Mouse (Mus musculus): ENCODE measurements around the gene 1700008O03Rik. TPM values are rescaled to one million over a fixed set of nuclear protein-coding genes. Genes with fewer than 3 reads are reported as not detected.

The 1700008O03Rik gene
- polyA plus RNA-seq (2015; fragmentation: Illumina TruSeq; extraction: RNeasy Lipid Tissue Mini Kit (QIAGEN cat#74804); ENCODE audit: insufficient read depth, low read depth, low replicate concordance) = not detected

GRCm38 (mm10) chr7:44385720-44386119 is at the start of gene 1700008O03Rik:
Gene 1700008O03Rik (minus strand): TSS chr7:44385820.

GRCm38 (mm10) chr7:44428968-44429521 is 43.4 kb upstream of the 1700008O03Rik start, which contains the start of gene Lrrc4b:
Gene Lrrc4b (plus strand): TSS chr7:44429018.

GRCm38 (mm10) chr7:44383980-44384715 is 1.5 kb downstream of the 1700008O03Rik start, which contains the start of gene Syt3:
Gene Syt3 (plus strand): TSS chr7:44384102.

Other genes with a start within 250 kb of the 1700008O03Rik start
- not detected for gene Klk1b16, start 249.1 kb downstream of the 1700008O03Rik start, polyA plus RNA-seq (2015; fragmentation: Illumina TruSeq; extraction: RNeasy Lipid Tissue Mini Kit (QIAGEN cat#74804); ENCODE audit: insufficient read depth, low read depth, low replicate concordance)
- 8.0 TPM for gene Klk1b24, start 197.6 kb downstream of the 1700008O03Rik start, polyA plus RNA-seq (2015; fragmentation: Illumina TruSeq; extraction: RNeasy Lipid Tissue Mini Kit (QIAGEN cat#74804); ENCODE audit: insufficient read depth, low read depth, low replicate concordance)
- 12.3 TPM for gene Klk1b3, start 187.6 kb downstream of the 1700008O03Rik start, polyA plus RNA-seq (2015; fragmentation: Illumina TruSeq; extraction: RNeasy Lipid Tissue Mini Kit (QIAGEN cat#74804); ENCODE audit: insufficient read depth, low read depth, low replicate concordance)
- gene Klk1b4, start 178.4 kb downstream of the 1700008O03Rik start, polyA plus RNA-seq (2015; fragmentation: Illumina TruSeq; extraction: RNeasy Lipid Tissue Mini Kit (QIAGEN cat#74804); ENCODE audit: insufficient read depth, low read depth, low replicate concordance) = 12.1 TPM
- 50.2 TPM for gene Klk1b5, start 169.9 kb downstream of the 1700008O03Rik start, polyA plus RNA-seq (2015; fragmentation: Illumina TruSeq; extraction: RNeasy Lipid Tissue Mini Kit (QIAGEN cat#74804); ENCODE audit: insufficient read depth, low read depth, low replicate concordance)
- gene Klk1, start 160.5 kb downstream of the 1700008O03Rik start, polyA plus RNA-seq (2015; fragmentation: Illumina TruSeq; extraction: RNeasy Lipid Tissue Mini Kit (QIAGEN cat#74804); ENCODE audit: insufficient read depth, low read depth, low replicate concordance) = 6,154 TPM
- not detected for gene Gm36864, start 149.6 kb downstream of the 1700008O03Rik start, polyA plus RNA-seq (2015; fragmentation: Illumina TruSeq; extraction: RNeasy Lipid Tissue Mini Kit (QIAGEN cat#74804); ENCODE audit: insufficient read depth, low read depth, low replicate concordance)
- gene 1700028J19Rik, start 139.1 kb downstream of the 1700008O03Rik start, polyA plus RNA-seq (2015; fragmentation: Illumina TruSeq; extraction: RNeasy Lipid Tissue Mini Kit (QIAGEN cat#74804); ENCODE audit: insufficient read depth, low read depth, low replicate concordance) = 0.65 TPM
- gene 2410002F23Rik, start 139.1 kb downstream of the 1700008O03Rik start, polyA plus RNA-seq (2015; fragmentation: Illumina TruSeq; extraction: RNeasy Lipid Tissue Mini Kit (QIAGEN cat#74804); ENCODE audit: insufficient read depth, low read depth, low replicate concordance) = 32.6 TPM
- not detected for gene Acp4, start 128.4 kb downstream of the 1700008O03Rik start, polyA plus RNA-seq (2015; fragmentation: Illumina TruSeq; extraction: RNeasy Lipid Tissue Mini Kit (QIAGEN cat#74804); ENCODE audit: insufficient read depth, low read depth, low replicate concordance)
- not detected for gene Gm15517, start 124.4 kb downstream of the 1700008O03Rik start, polyA plus RNA-seq (2015; fragmentation: Illumina TruSeq; extraction: RNeasy Lipid Tissue Mini Kit (QIAGEN cat#74804); ENCODE audit: insufficient read depth, low read depth, low replicate concordance)
- 2.9 TPM for gene Clec11a, start 78.9 kb downstream of the 1700008O03Rik start, polyA plus RNA-seq (2015; fragmentation: Illumina TruSeq; extraction: RNeasy Lipid Tissue Mini Kit (QIAGEN cat#74804); ENCODE audit: insufficient read depth, low read depth, low replicate concordance)
- 9.9 TPM for gene Shank1, start 75.6 kb downstream of the 1700008O03Rik start, polyA plus RNA-seq (2015; fragmentation: Illumina TruSeq; extraction: RNeasy Lipid Tissue Mini Kit (QIAGEN cat#74804); ENCODE audit: insufficient read depth, low read depth, low replicate concordance)
- 4.6 TPM for gene Syt3, start 1.7 kb downstream of the 1700008O03Rik start, polyA plus RNA-seq (2015; fragmentation: Illumina TruSeq; extraction: RNeasy Lipid Tissue Mini Kit (QIAGEN cat#74804); ENCODE audit: insufficient read depth, low read depth, low replicate concordance)
- not detected for gene Lrrc4b, start 43.2 kb upstream of the 1700008O03Rik start, polyA plus RNA-seq (2015; fragmentation: Illumina TruSeq; extraction: RNeasy Lipid Tissue Mini Kit (QIAGEN cat#74804); ENCODE audit: insufficient read depth, low read depth, low replicate concordance)
- not detected for gene Aspdh, start 79.6 kb upstream of the 1700008O03Rik start, polyA plus RNA-seq (2015; fragmentation: Illumina TruSeq; extraction: RNeasy Lipid Tissue Mini Kit (QIAGEN cat#74804); ENCODE audit: insufficient read depth, low read depth, low replicate concordance)
- 38.2 TPM for gene Josd2, start 82.2 kb upstream of the 1700008O03Rik start, polyA plus RNA-seq (2015; fragmentation: Illumina TruSeq; extraction: RNeasy Lipid Tissue Mini Kit (QIAGEN cat#74804); ENCODE audit: insufficient read depth, low read depth, low replicate concordance)
- 33.0 TPM for gene Emc10, start 110.7 kb upstream of the 1700008O03Rik start, polyA plus RNA-seq (2015; fragmentation: Illumina TruSeq; extraction: RNeasy Lipid Tissue Mini Kit (QIAGEN cat#74804); ENCODE audit: insufficient read depth, low read depth, low replicate concordance)
- gene Fam71e1, start 110.8 kb upstream of the 1700008O03Rik start, polyA plus RNA-seq (2015; fragmentation: Illumina TruSeq; extraction: RNeasy Lipid Tissue Mini Kit (QIAGEN cat#74804); ENCODE audit: insufficient read depth, low read depth, low replicate concordance) = 6.0 TPM
- gene Mybpc2, start 138.8 kb upstream of the 1700008O03Rik start, polyA plus RNA-seq (2015; fragmentation: Illumina TruSeq; extraction: RNeasy Lipid Tissue Mini Kit (QIAGEN cat#74804); ENCODE audit: insufficient read depth, low read depth, low replicate concordance) = 0.37 TPM
- 0.50 TPM for gene Spib, start 146.3 kb upstream of the 1700008O03Rik start, polyA plus RNA-seq (2015; fragmentation: Illumina TruSeq; extraction: RNeasy Lipid Tissue Mini Kit (QIAGEN cat#74804); ENCODE audit: insufficient read depth, low read depth, low replicate concordance)
- gene Pold1, start 163.0 kb upstream of the 1700008O03Rik start, polyA plus RNA-seq (2015; fragmentation: Illumina TruSeq; extraction: RNeasy Lipid Tissue Mini Kit (QIAGEN cat#74804); ENCODE audit: insufficient read depth, low read depth, low replicate concordance) = 12.0 TPM
- gene Nr1h2, start 168.1 kb upstream of the 1700008O03Rik start, polyA plus RNA-seq (2015; fragmentation: Illumina TruSeq; extraction: RNeasy Lipid Tissue Mini Kit (QIAGEN cat#74804); ENCODE audit: insufficient read depth, low read depth, low replicate concordance) = 41.0 TPM
- gene Napsa, start 186.6 kb upstream of the 1700008O03Rik start, polyA plus RNA-seq (2015; fragmentation: Illumina TruSeq; extraction: RNeasy Lipid Tissue Mini Kit (QIAGEN cat#74804); ENCODE audit: insufficient read depth, low read depth, low replicate concordance) = 0.72 TPM
- 3.5 TPM for gene Kcnc3, start 204.8 kb upstream of the 1700008O03Rik start, polyA plus RNA-seq (2015; fragmentation: Illumina TruSeq; extraction: RNeasy Lipid Tissue Mini Kit (QIAGEN cat#74804); ENCODE audit: insufficient read depth, low read depth, low replicate concordance)